Mouse (Mus musculus) ES-Bruce4 (cell line): ENCODE results near the gene Dlx4.

Experiments
- CTCF ChIP-seq: IDR thresholded peaks from one replicate; pipeline ENCODE4 v1.8.1; 2011; ENCODE audit warnings: low read depth, low read length
- EP300 ChIP-seq: IDR thresholded peaks from 2 replicates; pipeline ENCODE4 v1.6.1; 2011; ENCODE audit warnings: low read depth, low read length; ENCODE audit not compliant: insufficient read depth
- POLR2A ChIP-seq: IDR thresholded peaks from one replicate; pipeline ENCODE4 v1.8.1; 2011; ENCODE audit warnings: low read length; ENCODE audit not compliant: insufficient read depth

DNA sequence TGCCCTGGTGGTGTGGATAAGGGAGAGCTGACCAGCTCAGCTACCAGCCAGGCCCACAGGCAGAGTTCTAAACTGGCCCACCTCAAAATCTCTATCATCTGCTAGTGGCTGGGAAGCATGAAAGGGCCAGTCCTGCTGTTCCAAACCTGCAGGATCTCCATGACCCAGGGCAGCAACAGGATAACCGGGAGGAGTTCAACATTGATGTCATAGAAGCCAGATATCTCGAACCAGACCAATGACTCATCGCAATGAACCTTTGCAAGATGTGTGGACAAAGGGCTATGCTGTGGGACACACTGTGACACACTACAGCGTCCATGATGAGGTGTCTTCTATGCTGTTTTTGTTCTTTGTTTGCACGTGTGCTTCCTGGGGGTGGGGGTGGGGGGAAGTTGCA lies 53.0 kb downstream of the Dlx4 start:
- TF ChIP-seq CTCF = no peak
- no peak for TF ChIP-seq POLR2A
- TF ChIP-seq EP300 = no peak
